Mouse (Mus musculus) lung, embryonic 14.5 days (tissue): ENCODE measurements around the gene Mark1. TPM values are rescaled to one million over a fixed set of nuclear protein-coding genes. Genes with fewer than 3 reads are reported as not detected.

Experiments used
- ATAC-seq: fragments of 200-750 bp; cut with Nextera tagmentation; 2 replicates; pipeline ENCODE4 v1.8.0; 2017; ENCODE audit warnings: mild to moderate bottlenecking, moderate TSS enrichment, moderate library complexity; ENCODE audit not compliant: insufficient read depth
- DNase-seq: peaks from one replicate; pipeline ENCODE4 v3.0.0-alpha.2; 2015
- H3K27ac ChIP-seq: fragments of 300-500 bp; sonication (generic); 2 replicates; pipeline ENCODE4 v1.5.1; 2014; ENCODE audit warnings: low read depth, mild to moderate bottlenecking, moderate library complexity
- H3K27me3 ChIP-seq: fragments of 300-500 bp; sonication (generic); 2 replicates; pipeline ENCODE4 v1.6.1; 2014; ENCODE audit warnings: low read length, control low read depth; ENCODE audit not compliant: insufficient read depth
- H3K36me3 ChIP-seq: fragments of 300-500 bp; sonication (generic); 2 replicates; pipeline ENCODE4 v1.6.1; 2014; ENCODE audit warnings: control low read depth; ENCODE audit not compliant: insufficient read depth
- H3K4me1 ChIP-seq: fragments of 300-500 bp; sonication (generic); 2 replicates; pipeline ENCODE4 v1.6.1; 2014; ENCODE audit warnings: antibody characterized with exemption, control low read depth; ENCODE audit not compliant: insufficient read depth
- H3K4me2 ChIP-seq: fragments of 300-500 bp; sonication (generic); 2 replicates; pipeline ENCODE4 v1.6.1; 2014; ENCODE audit warnings: mild to moderate bottlenecking
- H3K4me3 ChIP-seq: fragments of 300-500 bp; sonication (generic); 2 replicates; pipeline ENCODE4 v1.5.1; 2014; ENCODE audit warnings: low read depth, low read length
- H3K9ac ChIP-seq: fragments of 300-500 bp; sonication (generic); 2 replicates; pipeline ENCODE4 v1.6.1; 2014
- H3K9me3 ChIP-seq: fragments of 300-500 bp; sonication (generic); 2 replicates; pipeline ENCODE4 v1.6.1; 2016; ENCODE audit warnings: low read depth, low read length, control low read depth
- CTCF ChIP-seq: IDR thresholded peaks from 2 replicates; pipeline ENCODE4 v1.5.1; 2016; ENCODE audit warnings: antibody characterized with exemption, low read depth
- WGBS: fragments of 180-500 bp; shearing (Covaris S2); extraction: QIAGEN DNeasy Blood & Tissue Kit; methylation state at CpG from one replicate; pipeline ENCODE4 v1.1.7; 2014; 5-methylcytosine and 5-hydroxymethylcytosine counted together
- polyA plus RNA-seq: library from polyadenylated mRNA; unstranded; fragments of >200 nt; fragmentation: Nextera tagmentation; extraction: Ambion mirVana; gene quantifications from 2 replicates; pipeline ENCODE4 v1.2.1, GENCODE M21; 2014

Mark1 gene
- polyA plus RNA-seq, 1 experiment from 2014 or later = 3.0 TPM

DNA sequence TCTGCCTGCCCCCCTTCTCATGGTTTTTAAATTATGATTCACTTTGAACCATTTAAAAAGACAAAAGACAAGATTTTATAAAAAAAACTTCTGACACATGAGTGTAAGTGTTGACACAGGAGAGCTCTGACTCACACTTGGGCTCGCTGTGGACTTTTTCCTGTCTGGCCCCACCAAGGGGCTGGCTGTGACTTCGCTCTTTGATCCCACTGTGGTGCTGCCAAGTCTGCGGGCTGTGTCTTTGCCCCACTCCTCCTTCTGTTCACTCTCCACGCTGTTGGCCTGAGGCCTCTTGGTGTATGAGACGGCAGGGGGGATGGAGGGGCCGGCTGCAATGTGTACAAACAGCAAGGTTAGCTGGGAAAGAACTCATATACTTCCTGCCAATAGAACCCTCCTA, 87.5 kb downstream of the Mark1 start:
- no peak overlapping the region for H3K9ac ChIP-seq
- peaks cover 38% of the 10 kb centered on the region; the same call in 1 of the 2 replicates for H3K36me3 ChIP-seq
- TF ChIP-seq CTCF = no peak
- WGBS = 45% methylated on average over 6 of the region's 6 CpGs
- H3K9me3 ChIP-seq = no peaks in the 10 kb centered on the region
- H3K27ac ChIP-seq = no peak overlapping the region
- ATAC-seq (no peak), DNase-seq (peak; percentile 23)
- no peaks in the 10 kb centered on the region for H3K27me3 ChIP-seq
- no peak overlapping the region for H3K4me3 ChIP-seq
- H3K4me2 ChIP-seq = no peak overlapping the region
- H3K4me1 ChIP-seq = no peaks in the 10 kb centered on the region

DNA sequence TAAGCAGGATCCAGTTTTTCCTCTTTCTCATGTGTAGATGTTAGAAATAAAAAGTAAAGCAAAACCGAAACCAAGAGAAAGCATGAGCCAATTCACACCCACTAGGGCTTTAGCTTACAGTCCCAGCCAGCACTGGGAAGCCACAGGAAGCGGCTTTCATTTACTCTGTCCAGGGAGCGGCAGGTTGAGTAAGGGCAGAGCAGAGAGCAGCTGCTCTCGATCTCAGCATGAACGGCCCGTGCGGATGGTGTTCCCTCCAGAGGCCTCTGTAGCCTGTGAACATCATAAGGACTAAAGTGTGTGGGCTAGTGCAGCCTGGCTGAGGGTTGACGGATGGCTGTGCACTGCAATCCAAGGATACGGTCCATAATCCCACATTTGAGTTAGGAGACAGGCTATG, 90.8 kb downstream of the Mark1 start:
- H3K9me3 ChIP-seq = no peaks in the 10 kb centered on the region
- H3K4me2 ChIP-seq = no peak overlapping the region
- no peak overlapping the region for H3K4me3 ChIP-seq
- ATAC-seq = no peak
- H3K36me3 ChIP-seq = peaks cover 49% of the 10 kb centered on the region; the same call in 1 of the 2 replicates
- H3K27me3 ChIP-seq = no peaks in the 10 kb centered on the region
- 76% methylated on average over 9 of the region's 9 CpGs for WGBS
- no peak for DNase-seq
- no peak overlapping the region for H3K27ac ChIP-seq
- TF ChIP-seq CTCF = no peak
- H3K4me1 ChIP-seq = no peaks in the 10 kb centered on the region
- no peak overlapping the region for H3K9ac ChIP-seq

DNA sequence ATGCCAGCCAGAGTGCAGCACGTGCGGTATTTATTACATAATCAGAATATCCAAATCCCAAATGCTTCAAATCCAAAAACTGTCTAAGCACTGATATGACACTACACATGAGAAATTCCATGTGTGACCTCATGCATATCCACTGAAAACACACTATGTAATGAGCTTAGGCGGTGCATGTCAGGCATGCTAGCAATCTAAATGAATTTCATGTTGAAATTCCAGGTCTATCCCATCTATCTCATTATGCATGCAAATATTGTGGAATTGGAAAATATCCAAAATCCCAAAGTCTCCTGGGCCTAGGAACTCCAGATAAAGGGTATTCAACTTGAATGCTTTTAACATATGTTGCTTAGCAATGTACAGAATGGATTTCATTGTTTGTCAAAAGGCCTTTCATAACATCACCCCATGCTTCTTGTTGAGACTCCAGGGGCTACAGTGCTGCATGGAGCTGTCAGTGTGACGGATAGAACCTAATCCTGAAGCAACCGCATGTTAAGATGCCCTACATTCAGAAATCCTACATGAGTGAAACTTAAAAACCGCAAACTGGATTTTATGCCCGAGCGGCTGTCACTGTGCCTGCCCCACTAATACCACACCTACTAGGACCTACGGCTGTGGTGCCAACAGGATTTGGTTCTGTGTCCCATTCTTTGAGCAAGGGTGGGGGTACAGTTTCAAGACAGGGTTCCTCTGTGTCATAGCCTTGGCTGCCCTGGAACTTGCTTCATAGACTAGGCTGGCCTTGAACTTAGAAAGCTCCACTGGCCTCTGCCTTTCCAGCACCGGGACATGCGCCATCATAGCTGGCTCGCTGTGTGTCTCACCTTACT, 93.2 kb downstream of the Mark1 start:
- DNase-seq (no peak), ATAC-seq (no peak)
- 86% methylated on average over 12 of the region's 12 CpGs for WGBS
- no peak for TF ChIP-seq CTCF
- H3K36me3 ChIP-seq = peaks cover 39% of the 10 kb centered on the region; the same call in 1 of the 2 replicates
- no peaks in the 10 kb centered on the region for H3K27me3 ChIP-seq
- no peaks in the 10 kb centered on the region for H3K4me1 ChIP-seq
- no peak overlapping the region for H3K9ac ChIP-seq
- no peak overlapping the region for H3K27ac ChIP-seq
- no peak overlapping the region for H3K4me2 ChIP-seq
- H3K9me3 ChIP-seq = no peaks in the 10 kb centered on the region
- H3K4me3 ChIP-seq = no peak overlapping the region

DNA sequence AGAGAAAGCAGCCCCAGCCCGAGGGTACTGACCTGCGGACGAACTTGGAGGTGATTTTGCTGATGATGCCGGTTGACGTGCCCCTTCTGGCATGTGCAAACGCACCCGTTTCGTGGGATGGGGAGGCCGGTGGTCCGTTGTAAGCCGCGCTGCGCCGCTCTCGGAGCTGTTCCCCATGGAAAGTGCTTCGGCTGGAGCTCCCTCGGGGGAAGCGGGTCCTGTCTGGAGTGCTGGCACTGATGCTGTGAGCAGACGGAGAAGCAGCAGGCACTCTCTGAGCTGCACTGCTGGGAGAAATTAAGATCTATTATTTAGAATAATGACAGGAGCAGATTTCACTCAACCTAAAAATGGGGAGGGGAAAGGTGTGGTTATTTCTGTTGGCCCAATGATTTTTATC, 94.0 kb downstream of the Mark1 start:
- DNase-seq = no peak
- ATAC-seq = no peak
- TF ChIP-seq CTCF = no peak
- no peak overlapping the region for H3K9ac ChIP-seq
- H3K4me2 ChIP-seq = no peak overlapping the region
- no peaks in the 10 kb centered on the region for H3K4me1 ChIP-seq
- H3K36me3 ChIP-seq = peaks cover 35% of the 10 kb centered on the region; the same call in 1 of the 2 replicates
- H3K27me3 ChIP-seq = no peaks in the 10 kb centered on the region
- no peaks in the 10 kb centered on the region for H3K9me3 ChIP-seq
- WGBS = 70% methylated on average over 19 of the region's 19 CpGs
- no peak overlapping the region for H3K4me3 ChIP-seq
- no peak overlapping the region for H3K27ac ChIP-seq

DNA sequence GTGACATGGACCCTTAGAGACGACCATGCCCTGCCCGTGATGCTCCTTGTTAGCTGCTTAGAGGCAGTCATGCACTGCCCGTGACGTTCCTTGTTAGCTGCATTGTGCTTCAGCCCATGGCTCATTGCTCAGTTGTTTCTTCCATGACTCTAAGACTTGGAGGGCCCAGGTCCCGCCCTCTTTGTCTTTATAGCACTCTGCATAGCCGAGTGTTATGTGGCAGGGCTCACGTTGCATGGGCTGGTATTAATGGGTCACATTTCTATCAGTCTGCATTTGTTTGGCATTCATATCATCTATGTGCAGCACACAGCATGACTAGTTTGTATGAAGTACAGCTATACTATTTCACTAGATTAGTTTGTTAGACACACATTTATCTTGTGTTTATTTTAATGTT, 95.7 kb downstream of the Mark1 start:
- Histone ChIP-seq H3K27me3 (no peaks in the 10 kb centered on the region), H3K9me3 (no peaks in the 10 kb centered on the region), H3K4me2 (no peak overlapping the region), H3K4me3 (no peak overlapping the region), H3K27ac (no peak overlapping the region), H3K36me3 (peaks cover 34% of the 10 kb centered on the region; the same call in 1 of the 2 replicates), H3K4me1 (no peaks in the 10 kb centered on the region), H3K9ac (no peak overlapping the region)
- DNase-seq = no peak
- WGBS = 68% methylated on average over 7 of the region's 7 CpGs
- ATAC-seq = no peak
- no peak for TF ChIP-seq CTCF

DNA sequence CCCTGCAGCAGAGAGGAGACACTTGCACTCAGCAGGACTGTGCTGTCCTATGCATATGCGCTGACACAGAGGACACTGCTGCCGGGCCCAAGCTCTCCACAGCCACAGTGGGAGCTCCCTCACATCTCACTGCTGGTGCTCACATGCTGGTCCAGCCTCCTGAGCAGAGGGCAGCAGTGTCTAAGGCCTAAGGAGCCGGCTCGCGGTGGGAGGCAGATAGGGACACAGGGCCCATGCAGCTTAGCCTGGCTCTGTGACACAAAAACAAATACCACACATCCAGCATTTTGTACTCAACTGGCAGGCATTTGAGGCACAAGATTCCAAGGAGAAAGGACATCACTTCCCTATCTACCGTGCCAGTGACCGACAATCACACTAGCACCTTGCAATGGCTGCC, 96.5 kb downstream of the Mark1 start:
- H3K36me3 ChIP-seq = peaks cover 29% of the 10 kb centered on the region; the same call in 1 of the 2 replicates
- no peak for DNase-seq
- no peak for TF ChIP-seq CTCF

DNA sequence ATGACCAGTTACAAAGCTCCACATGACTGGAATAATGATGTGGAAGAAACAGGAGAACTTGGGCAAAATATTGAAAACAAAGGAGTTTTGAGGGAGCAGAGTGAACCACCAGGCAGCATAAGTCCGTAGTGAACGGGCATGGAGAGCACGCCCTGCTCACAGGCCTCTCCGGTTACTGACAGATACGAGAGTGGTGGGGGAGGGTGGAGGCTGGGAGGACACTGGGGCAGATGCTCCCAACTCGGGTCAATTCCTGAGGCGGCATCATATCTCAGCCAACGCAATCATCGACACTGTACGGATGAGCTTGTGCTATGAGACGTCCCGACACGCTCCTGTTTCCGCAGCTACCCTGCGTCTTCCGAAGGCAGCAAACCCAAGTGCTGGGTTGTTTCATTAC, 102.0 kb downstream of the Mark1 start:
- ATAC-seq = no peak

More for the DNA sequence above, 96.5 kb downstream of the Mark1 start:
- no peak overlapping the region for H3K9ac ChIP-seq
- no peak overlapping the region for H3K4me3 ChIP-seq
- H3K27me3 ChIP-seq = no peaks in the 10 kb centered on the region
- WGBS = 87% methylated on average over 7 of the region's 7 CpGs
- H3K27ac ChIP-seq = no peak overlapping the region
- no peaks in the 10 kb centered on the region for H3K9me3 ChIP-seq
- no peak overlapping the region for H3K4me2 ChIP-seq
- H3K4me1 ChIP-seq = no peaks in the 10 kb centered on the region
- no peak for ATAC-seq

More for the DNA sequence above, 102.0 kb downstream of the Mark1 start:
- 53% methylated on average over 16 of the region's 16 CpGs for WGBS
- Histone ChIP-seq H3K9me3 (no peaks in the 10 kb centered on the region), H3K4me1 (no peaks in the 10 kb centered on the region), H3K27me3 (no peaks in the 10 kb centered on the region), H3K9ac (no peak overlapping the region), H3K4me2 (no peak overlapping the region), H3K4me3 (no peak overlapping the region), H3K27ac (no peak overlapping the region), H3K36me3 (peaks cover 7% of the 10 kb centered on the region; the same call in 1 of the 2 replicates)
- DNase-seq = no peak
- no peak for TF ChIP-seq CTCF
